Mouse (Mus musculus): ENCODE measurements around the gene Sel1l3. TPM values are rescaled to one million over a fixed set of nuclear protein-coding genes. Genes with fewer than 3 reads are reported as not detected.
A peak's percentile ranks its signal among the peaks of the same experiment; 100 is the strongest.

Sel1l3 gene
- total and polyA plus RNA-seq, 3 experiments, result 0.86 to 1.6 (median 1.5) TPM

DNA sequence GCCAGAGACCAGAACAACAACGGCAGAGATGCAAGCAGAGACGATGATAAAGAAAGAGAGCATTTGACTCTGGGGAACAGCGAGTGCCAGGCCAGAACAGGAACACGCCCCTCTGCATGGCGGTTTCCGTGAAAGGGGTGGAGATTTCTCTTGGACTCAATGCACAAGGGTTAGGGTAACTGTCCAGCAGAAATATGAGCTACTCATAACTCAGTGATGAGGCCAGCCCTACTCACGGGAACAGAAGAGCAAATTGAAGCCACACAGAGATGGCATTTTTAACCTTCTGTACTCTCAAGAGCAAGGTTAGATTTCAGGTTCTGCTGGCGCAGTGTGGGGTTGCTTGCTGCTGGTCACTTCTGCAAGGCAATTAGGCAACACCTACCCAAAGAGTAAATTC lies 11.0 kb downstream of the Sel1l3 start:
- DNase-seq, result no peak
- no peaks in the 10 kb centered on the region for H3K79me2 ChIP-seq (replicated peaks; ENCODE audit: control insufficient read depth, insufficient read depth, low read length)
- intact Hi-C loops (cut with DNase I), result no loop called here
- no peak for TF ChIP-seq EP300 (IDR thresholded peaks at IDR 0.05; ENCODE audit: insufficient read depth, low read depth, low read length)
- no peak for TF ChIP-seq CTCF (IDR thresholded peaks at IDR 0.05)
- TF ChIP-seq POLR2A (IDR thresholded peaks at IDR 0.05; ENCODE audit: insufficient read depth, low read depth, low read length), result no peak
- no peaks in the 10 kb centered on the region for H3K4me1 ChIP-seq (ENCODE audit: control insufficient read depth, insufficient read depth, low read length)
- no peak overlapping the region for H3K9ac ChIP-seq (ENCODE audit: low read depth, low read length)
- WGBS, result 43% methylated on average over 8 of the region's 8 CpGs
- no peaks in the 10 kb centered on the region for H3K36me3 ChIP-seq (ENCODE audit: control insufficient read depth, insufficient read depth, low read length)
- no peak overlapping the region for H3K27ac ChIP-seq
- H3K27me3 ChIP-seq (ENCODE audit: control insufficient read depth, insufficient read depth, low read length), result no peaks in the 10 kb centered on the region
- no peak overlapping the region for H3K4me3 ChIP-seq

DNA sequence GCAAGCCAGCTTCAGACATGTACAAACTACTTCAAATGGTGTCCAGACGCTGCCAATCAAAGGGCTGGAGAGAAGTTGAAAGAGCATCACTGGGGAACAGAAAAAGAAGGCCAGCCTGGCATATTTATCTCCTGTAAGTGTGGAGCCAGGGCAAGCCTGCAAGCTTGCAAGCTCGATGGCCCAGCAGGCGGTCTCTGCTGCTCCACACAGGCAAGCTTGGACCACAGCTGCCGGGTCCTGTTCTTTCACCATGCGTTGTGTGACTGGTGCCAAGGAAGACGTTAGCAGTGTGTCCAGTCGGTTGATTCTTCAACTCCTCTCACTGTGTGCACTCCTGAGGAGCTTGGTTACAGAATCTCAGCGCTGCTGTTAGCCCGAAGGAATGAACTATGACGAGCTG lies 12.9 kb downstream of the Sel1l3 start:
- Histone ChIP-seq H3K9ac (ENCODE audit: low read depth, low read length) (no peak overlapping the region), H3K27me3 (ENCODE audit: control insufficient read depth, insufficient read depth, low read length) (no peaks in the 10 kb centered on the region), H3K36me3 (ENCODE audit: control insufficient read depth, insufficient read depth, low read length) (no peaks in the 10 kb centered on the region), H3K27ac (no peak overlapping the region), H3K79me2 (replicated peaks; ENCODE audit: control insufficient read depth, insufficient read depth, low read length) (no peaks in the 10 kb centered on the region), H3K4me3 (no peak overlapping the region), H3K4me1 (ENCODE audit: control insufficient read depth, insufficient read depth, low read length) (no peaks in the 10 kb centered on the region)
- no peak for TF ChIP-seq POLR2A (IDR thresholded peaks at IDR 0.05; ENCODE audit: insufficient read depth, low read depth, low read length)
- WGBS, result 82% methylated on average over 10 of the region's 10 CpGs
- no peak for DNase-seq
- intact Hi-C loops (cut with DNase I), result no loop called here

DNA sequence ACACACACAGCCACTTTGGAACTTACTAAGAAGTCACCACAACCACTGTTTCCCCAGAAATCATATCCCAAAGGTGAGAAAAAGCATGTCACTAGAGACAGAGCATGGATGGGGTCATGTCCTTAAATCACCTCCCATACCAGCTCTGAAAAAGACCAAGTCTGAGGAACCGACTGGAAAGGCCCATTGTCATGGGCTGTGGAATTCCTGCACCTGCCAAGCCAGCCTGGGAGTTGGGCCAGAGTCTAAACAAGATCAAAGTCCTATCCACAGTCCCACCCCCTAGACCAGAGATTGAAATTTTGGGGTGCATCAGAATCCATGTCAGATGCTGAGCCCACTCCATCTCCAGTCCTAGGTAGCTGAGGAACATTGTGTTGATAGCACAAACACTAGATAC lies 15.3 kb downstream of the Sel1l3 start:
- no peak overlapping the region for H3K4me3 ChIP-seq
- 57% methylated on average over 1 of the region's 1 CpGs for WGBS
- H3K36me3 ChIP-seq (ENCODE audit: control insufficient read depth, insufficient read depth, low read length), result no peaks in the 10 kb centered on the region
- H3K4me1 ChIP-seq (ENCODE audit: control insufficient read depth, insufficient read depth, low read length), result no peaks in the 10 kb centered on the region
- no peaks in the 10 kb centered on the region for H3K79me2 ChIP-seq (replicated peaks; ENCODE audit: control insufficient read depth, insufficient read depth, low read length)
- TF ChIP-seq EP300 (IDR thresholded peaks at IDR 0.05; ENCODE audit: insufficient read depth, low read depth, low read length) (no peak), POLR2A (IDR thresholded peaks at IDR 0.05; ENCODE audit: insufficient read depth, low read depth, low read length) (no peak), CTCF (IDR thresholded peaks at IDR 0.05) (no peak)
- no peaks in the 10 kb centered on the region for H3K27me3 ChIP-seq (ENCODE audit: control insufficient read depth, insufficient read depth, low read length)
- intact Hi-C loops (cut with DNase I), result no loop called here
- no peak overlapping the region for H3K27ac ChIP-seq
- DNase-seq, result no peak
- no peak overlapping the region for H3K9ac ChIP-seq (ENCODE audit: low read depth, low read length)

DNA sequence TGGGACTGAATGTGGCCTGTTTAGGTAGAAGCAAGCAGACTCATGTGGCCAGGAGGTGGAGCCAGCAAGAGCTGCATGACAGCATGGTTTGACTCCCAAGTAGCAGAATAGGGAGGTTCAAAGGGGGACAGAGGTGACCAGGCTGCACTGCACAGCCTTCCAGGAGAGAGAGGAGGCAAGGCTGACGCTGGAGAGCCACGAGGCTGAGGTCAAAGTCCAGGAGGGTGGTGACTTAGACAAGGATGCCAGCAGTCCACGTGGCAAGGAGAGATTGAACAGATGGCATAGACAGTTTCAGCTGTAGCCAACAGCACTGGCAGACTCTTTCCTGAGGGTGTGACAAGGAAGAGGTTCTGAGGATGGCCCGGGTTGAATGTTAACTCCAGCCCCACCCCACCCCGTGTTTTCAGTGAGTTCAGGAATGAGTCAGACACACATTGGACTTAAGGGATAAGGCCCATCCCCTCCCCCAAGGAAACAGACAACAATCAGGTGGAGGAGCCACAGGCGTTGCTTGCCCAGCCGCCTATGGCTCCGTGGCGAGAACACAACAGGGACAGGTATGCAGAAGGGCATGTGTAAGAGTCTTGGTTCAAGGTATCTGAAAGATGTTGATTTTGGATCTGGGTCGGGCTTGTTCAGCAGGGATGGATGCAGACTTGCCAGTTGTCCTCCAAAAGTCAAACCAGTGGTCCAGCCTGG lies 17.2 kb downstream of the Sel1l3 start:
- no peak overlapping the region for H3K9ac ChIP-seq (ENCODE audit: low read depth, low read length)
- DNase-seq, result no peak

DNA sequence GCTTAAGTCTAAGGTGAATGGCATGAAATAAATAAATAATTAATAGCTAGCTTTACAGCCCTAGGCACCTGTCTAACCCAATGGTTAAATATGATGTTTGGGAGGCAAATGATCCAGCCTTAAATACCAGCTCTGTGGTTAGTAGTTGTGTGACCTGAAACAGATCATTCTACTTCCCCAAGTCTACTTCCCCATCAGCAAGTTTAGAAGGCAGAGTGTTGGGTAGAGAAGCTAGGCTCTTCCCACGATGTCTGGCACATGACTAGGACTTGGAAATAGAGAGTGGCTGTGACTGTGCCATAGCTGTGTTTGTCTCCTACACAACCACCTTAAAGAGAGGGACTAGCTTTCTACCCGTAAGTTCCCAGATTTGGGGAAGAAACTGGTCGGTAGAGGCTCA lies 18.9 kb downstream of the Sel1l3 start:
- no peaks in the 10 kb centered on the region for H3K4me1 ChIP-seq (ENCODE audit: control insufficient read depth, insufficient read depth, low read length)
- H3K79me2 ChIP-seq (replicated peaks; ENCODE audit: control insufficient read depth, insufficient read depth, low read length), result no peaks in the 10 kb centered on the region
- no peak overlapping the region for H3K4me3 ChIP-seq
- TF ChIP-seq CTCF (IDR thresholded peaks at IDR 0.05), result no peak
- intact Hi-C loops (cut with DNase I), result no loop called here
- no peak overlapping the region for H3K27ac ChIP-seq
- no peak for DNase-seq
- H3K36me3 ChIP-seq (ENCODE audit: control insufficient read depth, insufficient read depth, low read length), result no peaks in the 10 kb centered on the region
- H3K9ac ChIP-seq (ENCODE audit: low read depth, low read length), result no peak overlapping the region
- H3K27me3 ChIP-seq (ENCODE audit: control insufficient read depth, insufficient read depth, low read length), result no peaks in the 10 kb centered on the region
- WGBS, result 87% methylated on average over 3 of the region's 3 CpGs

More for the DNA sequence above, 17.2 kb downstream of the Sel1l3 start:
- Histone ChIP-seq H3K27ac (no peak overlapping the region), H3K27me3 (ENCODE audit: control insufficient read depth, insufficient read depth, low read length) (no peaks in the 10 kb centered on the region), H3K36me3 (ENCODE audit: control insufficient read depth, insufficient read depth, low read length) (no peaks in the 10 kb centered on the region), H3K4me1 (ENCODE audit: control insufficient read depth, insufficient read depth, low read length) (no peaks in the 10 kb centered on the region), H3K79me2 (replicated peaks; ENCODE audit: control insufficient read depth, insufficient read depth, low read length) (no peaks in the 10 kb centered on the region), H3K4me3 (no peak overlapping the region)
- intact Hi-C loops (cut with DNase I), result no loop called here
- TF ChIP-seq CTCF (IDR thresholded peaks at IDR 0.05), result peak; percentile 19; the same call in 1 of the 2 replicates
- TF ChIP-seq POLR2A (IDR thresholded peaks at IDR 0.05; ENCODE audit: insufficient read depth, low read depth, low read length), result no peak
- 51% methylated on average over 10 of the region's 10 CpGs for WGBS

DNA sequence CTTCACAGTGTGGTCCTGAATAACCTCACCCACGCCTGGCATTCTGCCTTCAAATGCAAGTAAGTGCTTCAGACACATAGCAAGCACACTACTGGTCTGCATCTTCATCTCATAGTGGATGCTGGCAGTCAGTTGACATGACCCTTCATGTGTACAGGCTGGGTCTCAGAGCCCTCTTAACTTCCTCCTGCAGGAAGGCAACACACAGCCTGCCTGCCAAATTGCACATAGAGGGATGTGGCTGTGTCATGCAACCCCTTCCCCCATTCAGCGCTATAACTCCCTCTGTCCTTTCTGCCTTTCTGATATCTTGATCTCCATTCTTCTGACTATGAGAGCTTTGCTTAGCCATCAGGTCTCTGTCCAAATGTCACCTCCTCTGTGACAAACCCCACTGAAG lies 19.3 kb downstream of the Sel1l3 start:
- WGBS, result 63% methylated on average over 2 of the region's 2 CpGs
- Histone ChIP-seq H3K27ac (no peak overlapping the region), H3K79me2 (replicated peaks; ENCODE audit: control insufficient read depth, insufficient read depth, low read length) (no peaks in the 10 kb centered on the region), H3K36me3 (ENCODE audit: control insufficient read depth, insufficient read depth, low read length) (no peaks in the 10 kb centered on the region), H3K4me1 (ENCODE audit: control insufficient read depth, insufficient read depth, low read length) (no peaks in the 10 kb centered on the region), H3K9ac (ENCODE audit: low read depth, low read length) (no peak overlapping the region), H3K27me3 (ENCODE audit: control insufficient read depth, insufficient read depth, low read length) (no peaks in the 10 kb centered on the region), H3K4me3 (no peak overlapping the region)
- DNase-seq, result no peak
- intact Hi-C loops (cut with DNase I), result no loop called here
- TF ChIP-seq EP300 (IDR thresholded peaks at IDR 0.05; ENCODE audit: insufficient read depth, low read depth, low read length) (no peak), POLR2A (IDR thresholded peaks at IDR 0.05; ENCODE audit: insufficient read depth, low read depth, low read length) (no peak), CTCF (IDR thresholded peaks at IDR 0.05) (no peak)
